Mouse (Mus musculus) frontal cortex, postnatal 25 days (tissue): ENCODE results near the gene Retn.

Experiments used
- DNase-seq, 2 experiments: peaks; one replicate each; pipeline ENCODE4 v3.0.0; 2022; ENCODE audit warnings: low spot score in 2 of 2

Retn gene

GRCm38 (mm10) chr8:3660889-3661288 is 5.3 kb downstream of the Retn start:
- no peak for DNase-seq

DNA sequence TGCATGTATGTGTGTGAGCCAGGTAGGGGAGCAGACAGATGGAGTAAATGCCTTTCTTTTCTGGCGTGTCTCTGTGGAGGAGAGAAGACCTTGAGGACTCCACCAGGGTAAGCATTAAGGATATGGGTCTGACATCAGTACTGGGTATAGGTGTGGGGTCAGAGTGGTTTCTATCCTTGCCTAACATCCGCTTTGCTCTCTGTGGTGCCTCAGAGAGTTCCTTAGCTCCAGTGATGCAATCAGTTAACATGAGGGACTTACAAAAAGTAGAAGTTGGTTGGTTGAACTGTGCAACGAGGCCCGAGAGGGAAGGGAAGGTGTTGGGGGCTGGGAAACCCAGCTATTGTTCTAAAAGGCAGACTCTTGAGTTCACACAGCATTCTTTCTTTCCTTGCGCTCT is 8.8 kb downstream of the Retn start:
- no peak for DNase-seq

DNA sequence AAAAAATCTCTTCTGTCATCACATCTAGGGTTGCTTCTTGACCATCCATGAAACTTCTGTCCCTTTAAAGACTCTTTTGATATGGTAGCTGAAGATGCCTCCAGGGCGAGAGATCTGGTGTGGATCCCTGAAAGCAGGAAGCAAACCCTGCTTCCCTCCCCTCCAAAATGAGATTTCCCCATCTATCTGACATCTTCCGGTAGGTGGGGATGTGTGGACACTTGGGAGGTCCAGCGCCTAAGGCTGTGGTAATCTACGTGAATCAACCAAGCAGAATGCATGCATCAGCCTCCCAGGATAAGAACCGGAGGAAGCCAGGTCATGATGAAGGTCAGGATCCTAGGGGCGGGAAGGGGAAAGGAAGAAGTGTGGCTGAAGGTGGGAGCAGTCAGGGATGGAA is 9.9 kb downstream of the Retn start, which contains the start of gene Mcemp1:
Gene Mcemp1, plus strand, starts transcription at position 248 of the 400 bp plus-strand sequence.
- no peak for DNase-seq

DNA sequence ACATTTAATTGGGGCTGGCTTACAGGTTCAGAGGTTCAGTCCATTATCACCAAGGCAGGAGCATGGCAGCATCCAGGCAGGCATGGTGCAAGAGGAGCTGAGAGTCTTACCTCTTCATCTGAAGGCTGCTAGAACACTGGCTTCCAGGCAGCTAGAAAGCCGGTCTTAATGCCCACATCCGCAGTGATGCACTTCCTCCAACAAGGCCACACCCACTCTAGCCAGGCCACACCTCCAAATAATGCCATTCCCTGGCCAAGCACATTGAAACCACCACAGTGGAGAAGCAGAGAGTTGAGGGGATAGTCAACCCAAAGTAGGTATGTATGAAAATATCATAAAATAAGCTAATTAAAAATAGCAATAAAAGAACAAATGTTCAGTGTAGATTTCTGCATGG is 14.8 kb downstream of the Retn start:
- DNase-seq: no peak

DNA sequence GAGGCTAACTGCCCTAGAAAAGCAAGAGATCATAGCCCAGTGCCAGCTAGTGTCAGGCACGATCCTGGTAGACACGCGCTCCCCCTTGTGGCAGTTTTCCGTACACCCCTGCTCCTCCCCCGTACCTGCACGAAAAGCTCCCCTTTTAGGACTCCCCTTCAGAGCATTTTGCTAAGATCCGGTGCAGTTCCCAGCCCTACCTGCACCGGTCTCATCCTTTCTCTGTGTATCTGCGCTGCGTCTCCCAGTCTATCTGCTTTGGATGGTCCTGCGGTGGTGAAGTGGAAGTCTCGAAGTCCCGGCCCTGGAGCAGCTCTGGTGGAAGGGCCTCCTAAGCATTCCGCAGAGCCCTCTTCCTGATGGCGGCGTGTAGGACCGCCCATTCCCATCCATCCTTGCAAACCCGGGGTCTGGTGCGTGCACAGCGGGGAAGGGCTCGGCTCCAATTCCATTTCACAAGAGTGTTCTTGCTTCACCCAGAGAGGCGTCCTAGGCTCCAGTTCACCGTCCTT is 16.5 kb downstream of the Retn start, which contains the start of gene Fcor:
Gene Fcor, minus strand, starts transcription at position 383 of the 512 bp plus-strand sequence.
- peak; percentile 85 to 90 for DNase-seq

GRCm38 (mm10) chr8:3674671-3675070 is 19.1 kb downstream of the Retn start:
- no peak for DNase-seq

- DNase-seq: peak; percentile 93 to 94
Observed at GRCm38 (mm10) chr8:3676131-3676992, 20.8 kb downstream of the Retn start, which contains the start of gene Trappc5. Gene Trappc5 (plus strand): TSS chr8:3676299.

GRCm38 (mm10) chr8:3676993-3677579 is 21.5 kb downstream of the Retn start:
- DNase-seq: no peak

GRCm38 (mm10) chr8:3678831-3679230 is 23.3 kb downstream of the Retn start:
- no peak for DNase-seq

DNA sequence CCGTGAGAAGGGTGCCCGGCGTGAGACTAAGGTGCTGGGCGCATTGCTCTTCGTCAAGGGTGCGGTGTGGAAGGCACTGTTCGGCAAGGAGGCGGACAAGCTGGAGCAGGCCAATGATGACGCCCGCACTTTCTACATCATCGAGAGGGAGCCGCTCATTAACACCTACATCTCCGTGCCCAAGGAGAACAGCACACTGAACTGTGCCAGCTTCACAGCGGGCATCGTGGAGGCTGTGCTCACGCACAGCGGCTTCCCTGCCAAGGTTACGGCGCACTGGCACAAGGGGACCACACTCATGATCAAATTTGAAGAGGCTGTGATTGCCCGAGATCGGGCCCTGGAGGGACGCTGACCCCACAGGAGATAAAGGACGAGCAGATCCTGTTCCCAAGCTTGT is 23.7 kb downstream of the Retn start:
- no peak for DNase-seq

GRCm38 (mm10) chr8:3679656-3680055 is 24.1 kb downstream of the Retn start:
- no peak for DNase-seq

- DNase-seq: no peak
Observed at GRCm38 (mm10) chr8:3682435-3682834, 26.9 kb downstream of the Retn start.

DNA sequence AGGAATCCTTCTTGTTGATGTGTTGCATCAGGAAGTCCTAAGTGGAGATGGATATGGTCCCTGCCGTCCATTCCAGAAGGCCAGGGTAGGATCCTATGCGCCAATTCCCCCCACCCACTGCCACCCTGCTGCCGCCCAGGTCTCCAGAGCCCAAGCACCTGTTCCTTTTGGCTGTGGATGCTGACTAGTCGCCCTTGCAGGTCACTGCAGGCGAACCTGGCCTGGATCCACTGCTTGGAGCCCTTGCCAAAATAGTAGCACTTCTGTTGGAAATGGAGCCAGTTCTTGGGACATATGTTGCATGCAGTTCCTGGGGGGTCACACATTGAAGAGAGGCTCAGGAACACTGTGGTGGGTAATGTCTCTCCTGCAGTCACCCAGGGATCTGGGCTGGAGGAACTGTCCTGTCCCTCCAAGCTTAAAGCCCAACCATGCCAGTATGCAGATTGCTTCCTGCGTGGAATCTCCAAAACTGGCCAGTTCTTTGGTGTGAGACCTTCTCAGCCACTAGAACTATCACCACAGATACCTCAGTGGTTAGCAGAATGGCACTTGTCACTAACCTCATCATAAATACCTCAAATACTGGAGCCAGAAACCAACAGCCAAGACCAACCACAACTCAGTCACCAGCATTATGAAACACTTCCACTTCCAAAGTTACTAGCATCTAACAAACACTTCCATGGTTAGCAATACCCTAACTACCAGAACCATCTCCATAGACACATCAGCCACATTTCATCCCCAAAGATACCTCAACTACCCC is 28.0 kb downstream of the Retn start:
- no peak for DNase-seq

GRCm38 (mm10) chr8:3684530-3684929 is 29.0 kb downstream of the Retn start:
- DNase-seq: no peak

DNA sequence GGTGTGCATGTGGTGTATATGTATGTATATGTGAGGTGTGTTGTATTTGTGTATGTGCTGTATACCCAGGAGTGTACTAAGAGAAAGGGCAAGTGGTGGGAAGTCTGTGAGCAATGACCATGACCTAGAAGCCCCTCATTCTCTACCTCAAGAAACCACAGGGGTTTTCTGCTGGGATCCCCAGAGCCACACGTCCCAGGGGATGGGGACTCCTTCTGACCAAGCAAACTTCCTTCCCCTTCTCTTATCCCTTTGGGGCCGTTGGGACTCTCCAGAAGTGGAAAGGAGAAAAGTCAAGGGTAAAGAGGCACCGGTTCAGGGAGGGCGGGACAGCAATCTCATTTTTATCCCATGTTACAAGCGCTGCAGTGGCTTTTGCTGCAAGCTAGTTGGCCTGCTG is 29.9 kb downstream of the Retn start:
- no peak for DNase-seq

GRCm38 (mm10) chr8:3687537-3687936 is 32.0 kb downstream of the Retn start:
- DNase-seq: no peak

DNA sequence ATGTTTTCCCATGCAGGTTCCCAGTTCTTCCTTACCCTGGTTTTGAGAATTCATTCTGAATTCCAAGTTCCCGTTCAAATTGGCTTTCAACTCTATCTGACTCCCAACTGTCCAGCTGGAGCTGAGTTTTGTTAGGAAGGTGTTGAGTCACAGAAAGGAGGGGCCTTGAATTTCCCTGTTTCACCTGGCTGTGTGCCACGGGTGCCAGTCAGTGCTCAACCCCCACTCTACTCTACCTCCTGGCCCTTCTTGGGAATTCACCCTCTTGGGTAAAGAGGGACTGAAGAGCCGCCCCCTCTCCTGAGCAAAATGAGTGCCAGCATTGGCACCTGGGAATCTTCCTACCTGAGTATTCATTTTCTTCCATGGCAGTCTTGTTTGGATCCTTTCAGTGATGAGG is 35.2 kb downstream of the Retn start:
- DNase-seq: no peak

GRCm38 (mm10) chr8:3694121-3694520 is 38.6 kb downstream of the Retn start, which contains the start of gene Fcer2a:
Gene Fcer2a (minus strand): TSS chr8:3694175.
- DNase-seq: no peak

DNA sequence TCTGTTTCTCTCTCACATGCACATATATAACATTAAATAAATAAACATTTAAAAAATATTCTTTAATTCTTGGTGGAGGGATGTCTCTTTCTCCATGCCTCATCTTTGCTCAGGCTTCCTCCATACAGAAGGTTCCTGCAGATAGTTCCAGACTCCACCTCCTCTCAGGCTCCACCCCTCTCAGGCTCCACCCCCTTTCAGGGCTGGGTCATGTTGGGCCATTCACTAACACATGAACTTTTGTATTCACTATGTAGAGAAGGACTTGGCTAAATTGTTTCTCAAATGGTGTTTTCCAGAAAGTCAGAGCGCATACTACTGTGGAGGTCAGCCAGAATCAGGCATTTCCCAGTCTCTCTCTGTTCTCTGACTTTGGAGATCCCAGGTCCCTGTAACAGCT is 45.9 kb downstream of the Retn start:
- no peak for DNase-seq

DNA sequence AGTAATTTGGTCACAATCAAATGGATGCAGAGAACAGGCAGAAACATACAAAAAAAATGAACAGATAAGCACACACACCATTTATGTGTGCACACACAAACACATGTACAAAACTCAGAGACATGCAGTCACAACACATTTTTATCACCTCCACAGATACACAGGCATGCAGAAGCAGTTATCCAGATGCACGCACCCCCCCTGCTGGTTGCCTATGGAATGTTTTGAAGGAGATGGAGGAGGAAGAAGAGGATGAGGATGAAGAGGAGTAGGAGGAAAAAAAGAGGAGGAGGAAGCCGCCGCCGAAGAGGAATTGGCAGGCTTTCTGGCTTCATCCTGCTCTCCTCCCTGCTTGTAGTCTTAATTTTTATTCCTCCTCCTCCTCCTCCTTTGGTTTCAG is 50.1 kb downstream of the Retn start:
- no peak for DNase-seq

DNA sequence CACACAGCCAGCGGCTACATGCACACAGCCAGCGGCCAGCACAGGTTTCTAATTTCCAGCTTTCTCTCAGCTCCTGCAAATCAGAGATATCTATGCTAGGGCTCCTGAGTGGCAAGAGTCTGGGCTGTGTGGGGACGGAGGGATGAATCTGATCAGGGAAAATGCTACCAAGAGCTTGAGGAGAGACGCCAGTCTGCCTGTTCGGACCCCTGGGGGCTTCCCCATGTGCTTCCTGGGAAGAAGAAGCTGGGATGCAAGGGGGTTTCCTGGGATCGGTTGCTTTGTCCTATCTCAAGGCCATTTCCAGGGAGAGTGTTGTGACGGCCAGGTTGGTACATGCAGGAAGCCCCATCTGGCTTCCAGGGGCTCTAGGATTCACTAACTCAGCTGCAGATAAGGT is 52.0 kb downstream of the Retn start:
- DNase-seq: no peak
